Mouse (Mus musculus) megakaryocyte, adult 5-6 weeks (primary cell): ENCODE data around the gene Sf3a2. TPM values are rescaled to one million over a fixed set of nuclear protein-coding genes. Genes with fewer than 3 reads are reported as not detected.

ENCODE experiments used
- ATAC-seq: 2 replicates; pipeline ENCODE4 v1.8.0; 2016; ENCODE audit warnings: mild to moderate bottlenecking, inconsistent platforms; ENCODE audit not compliant: poor library complexity, severe bottlenecking
- total RNA-seq, 2 experiments: library from RNA; stranded (forward) in 1 of 2; stranded (reverse) in 1 of 2; fragments of 153-499, 151-499 nt in 1 of 2; fragments of 221-1000, 200-1000 nt in 1 of 2; gene quantifications; 2 replicates each; pipeline versions ENCODE4 v1.2.3 to v1.2.4; 2015 to 2017

Sf3a2 gene
- total RNA-seq, 2 experiments from 2014 or later, result 13.1 to 46.6 TPM

DNA sequence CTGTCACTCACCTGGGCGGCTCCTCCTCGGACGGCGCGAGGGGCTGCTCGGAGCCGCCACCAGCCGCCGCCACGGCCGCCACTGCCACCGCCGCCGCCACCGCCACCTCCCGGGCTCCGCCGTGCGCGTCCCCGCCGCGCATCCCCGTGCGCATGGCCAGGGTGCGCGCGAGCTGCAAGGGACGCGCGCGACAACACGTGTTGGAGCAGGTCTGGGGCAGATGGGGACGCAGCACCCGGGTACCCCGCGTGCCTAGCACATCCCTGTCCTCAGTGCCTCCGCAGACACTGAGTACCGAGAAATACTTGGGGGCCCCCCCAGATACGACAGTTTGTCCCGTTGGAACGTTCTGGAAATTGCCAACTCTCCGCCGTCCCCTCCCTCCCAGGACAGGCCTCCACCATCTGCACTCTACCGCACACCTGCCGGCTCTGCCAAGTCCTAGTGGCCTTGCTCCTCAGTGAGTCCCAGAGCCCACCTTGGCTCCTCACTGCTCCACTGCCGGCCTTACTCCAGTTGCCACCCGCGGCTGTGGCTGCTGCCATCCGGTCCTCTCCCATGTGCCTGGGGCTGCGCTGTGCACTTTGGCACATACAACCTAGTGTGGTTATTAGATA is 46.0 kb downstream of the Sf3a2 start, which contains the start of gene Lingo3:
Gene Lingo3, minus strand, starts transcription at position 109 of the 617 bp plus-strand sequence.
- ATAC-seq, result no peak

GRCm38 (mm10) chr10:80845055-80845693 is 47.2 kb downstream of the Sf3a2 start:
- no peak for ATAC-seq

DNA sequence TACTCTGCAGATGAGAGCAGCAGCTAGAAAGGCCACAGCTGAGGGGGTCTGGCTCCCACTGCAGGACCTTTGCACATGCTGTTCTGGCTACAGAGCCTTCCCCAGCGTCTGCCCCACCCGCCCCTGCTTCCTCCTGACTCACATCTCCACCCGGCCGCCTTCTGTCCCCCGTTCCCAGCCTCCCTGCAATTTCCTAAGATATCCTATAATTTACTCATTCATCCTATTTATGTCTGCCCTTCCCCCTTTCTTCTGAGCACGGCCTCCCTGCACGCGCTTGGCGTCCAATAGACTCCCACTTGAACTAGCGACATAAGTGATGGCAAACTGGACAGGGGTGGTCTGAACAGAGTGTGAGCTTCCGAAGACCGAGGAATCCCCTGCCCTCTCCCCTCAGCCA is 47.7 kb downstream of the Sf3a2 start:
- no peak for ATAC-seq

GRCm38 (mm10) chr10:80848571-80848970 is 50.6 kb downstream of the Sf3a2 start:
- ATAC-seq, result peak; percentile 82

Other genes starting within 250 kb of the Sf3a2 start
- 35.9 and 41.5 TPM in 2 replicates for gene Rexo1, start 236.6 kb upstream of the Sf3a2 start, total RNA-seq (2015)
- gene Rexo1, start 236.6 kb upstream of the Sf3a2 start, total RNA-seq (2017), result 19.4 and 19.9 TPM in 2 replicates
- 2.6 and 3.3 TPM in 2 replicates for gene Klf16, start 220.9 kb upstream of the Sf3a2 start, total RNA-seq (2015)
- 3.9 and 5.3 TPM in 2 replicates for gene Klf16, start 220.9 kb upstream of the Sf3a2 start, total RNA-seq (2017)
- 64.8 and 82.1 TPM in 2 replicates for gene Abhd17a, start 207.9 kb upstream of the Sf3a2 start, total RNA-seq (2015)
- gene Abhd17a, start 207.9 kb upstream of the Sf3a2 start, total RNA-seq (2017), result 21.7 and 31.6 TPM in 2 replicates
- gene Scamp4, start 195.3 kb upstream of the Sf3a2 start, total RNA-seq (2015), result 16.9 and 22.3 TPM in 2 replicates
- 4.8 and 11.4 TPM in 2 replicates for gene Scamp4, start 195.3 kb upstream of the Sf3a2 start, total RNA-seq (2017)
- gene Adat3, start 195.3 kb upstream of the Sf3a2 start, total RNA-seq (2015), result 0.91 and 1.1 TPM in 2 replicates
- gene Adat3, start 195.3 kb upstream of the Sf3a2 start, total RNA-seq (2017), result 3.8 TPM in 1 of 2 replicates, not detected in the other
- gene Gm49322, start 192.2 kb upstream of the Sf3a2 start, total RNA-seq (2015), result 0.54 TPM in 1 of 2 replicates, not detected in the other
- 0.15 and 0.89 TPM in 2 replicates for gene Gm49322, start 192.2 kb upstream of the Sf3a2 start, total RNA-seq (2017)
- gene Csnk1g2, start 175.4 kb upstream of the Sf3a2 start, total RNA-seq (2015), result 34.5 and 46.0 TPM in 2 replicates
- gene Csnk1g2, start 175.4 kb upstream of the Sf3a2 start, total RNA-seq (2017), result 127 and 144 TPM in 2 replicates
- gene Btbd2, start 141.1 kb upstream of the Sf3a2 start, total RNA-seq (2015), result 8.4 and 10.3 TPM in 2 replicates
- 16.5 and 30.1 TPM in 2 replicates for gene Btbd2, start 141.1 kb upstream of the Sf3a2 start, total RNA-seq (2017)
- gene Mknk2, start 120.1 kb upstream of the Sf3a2 start, total RNA-seq (2015), result 53.5 and 61.1 TPM in 2 replicates
- 63.3 and 74.8 TPM in 2 replicates for gene Mknk2, start 120.1 kb upstream of the Sf3a2 start, total RNA-seq (2017)
- gene Mob3a, start 96.2 kb upstream of the Sf3a2 start, total RNA-seq (2015), result 61.8 and 72.0 TPM in 2 replicates
- 65.0 and 77.3 TPM in 2 replicates for gene Mob3a, start 96.2 kb upstream of the Sf3a2 start, total RNA-seq (2017)
- gene Izumo4, start 96.0 kb upstream of the Sf3a2 start, total RNA-seq (2015), result 11.3 and 14.2 TPM in 2 replicates
- 4.4 and 6.6 TPM in 2 replicates for gene Izumo4, start 96.0 kb upstream of the Sf3a2 start, total RNA-seq (2017)
- gene Ap3d1, start 55.9 kb upstream of the Sf3a2 start, total RNA-seq (2015), result 42.6 and 52.4 TPM in 2 replicates
- gene Ap3d1, start 55.9 kb upstream of the Sf3a2 start, total RNA-seq (2017), result 48.6 and 62.0 TPM in 2 replicates
- 19.5 and 23.0 TPM in 2 replicates for gene Dot1l, start 43.0 kb upstream of the Sf3a2 start, total RNA-seq (2015)
- gene Dot1l, start 43.0 kb upstream of the Sf3a2 start, total RNA-seq (2017), result 6.9 and 9.8 TPM in 2 replicates
- 82.4 and 84.3 TPM in 2 replicates for gene Plekhj1, start 428 bp downstream of the Sf3a2 start, total RNA-seq (2015)
- gene Plekhj1, start 428 bp downstream of the Sf3a2 start, total RNA-seq (2017), result 35.5 and 43.5 TPM in 2 replicates
- gene Amh, start 7.0 kb downstream of the Sf3a2 start, total RNA-seq (2015), result not detected in 2 replicates
- gene Amh, start 7.0 kb downstream of the Sf3a2 start, total RNA-seq (2017), result not detected in 2 replicates
- gene Jsrp1, start 15.3 kb downstream of the Sf3a2 start, total RNA-seq (2015), result not detected in 2 replicates
- gene Jsrp1, start 15.3 kb downstream of the Sf3a2 start, total RNA-seq (2017), result not detected in 2 replicates
- gene Oaz1, start 28.5 kb downstream of the Sf3a2 start, total RNA-seq (2015), result 1,171 and 1,242 TPM in 2 replicates
- gene Oaz1, start 28.5 kb downstream of the Sf3a2 start, total RNA-seq (2017), result 206 and 296 TPM in 2 replicates
- gene Lingo3, start 45.8 kb downstream of the Sf3a2 start, total RNA-seq (2015), result not detected in 2 replicates
- gene Lingo3, start 45.8 kb downstream of the Sf3a2 start, total RNA-seq (2017), result not detected in 2 replicates
- gene Lsm7, start 57.0 kb downstream of the Sf3a2 start, total RNA-seq (2015), result 56.6 and 58.0 TPM in 2 replicates
- gene Lsm7, start 57.0 kb downstream of the Sf3a2 start, total RNA-seq (2017), result 104 and 130 TPM in 2 replicates
- gene Sppl2b, start 57.1 kb downstream of the Sf3a2 start, total RNA-seq (2015), result 10.1 and 10.4 TPM in 2 replicates
- 9.1 and 15.1 TPM in 2 replicates for gene Sppl2b, start 57.1 kb downstream of the Sf3a2 start, total RNA-seq (2017)
- not detected in 2 replicates for gene Tmprss9, start 73.7 kb downstream of the Sf3a2 start, total RNA-seq (2015)
- not detected in 2 replicates for gene Tmprss9, start 73.7 kb downstream of the Sf3a2 start, total RNA-seq (2017)
- 60.1 and 74.7 TPM in 2 replicates for gene Timm13, start 102.8 kb downstream of the Sf3a2 start, total RNA-seq (2015)
- 31.8 and 44.9 TPM in 2 replicates for gene Timm13, start 102.8 kb downstream of the Sf3a2 start, total RNA-seq (2017)
- 7.7 and 9.5 TPM in 2 replicates for gene Lmnb2, start 120.0 kb downstream of the Sf3a2 start, total RNA-seq (2015)
- gene Lmnb2, start 120.0 kb downstream of the Sf3a2 start, total RNA-seq (2017), result 35.2 and 35.8 TPM in 2 replicates
- gene Gadd45b, start 131.9 kb downstream of the Sf3a2 start, total RNA-seq (2015), result 11.0 and 12.9 TPM in 2 replicates
- 9.4 and 20.3 TPM in 2 replicates for gene Gadd45b, start 131.9 kb downstream of the Sf3a2 start, total RNA-seq (2017)
- gene Gng7, start 216.7 kb downstream of the Sf3a2 start, total RNA-seq (2015), result 0.11 TPM in 1 of 2 replicates, not detected in the other
- gene Gng7, start 216.7 kb downstream of the Sf3a2 start, total RNA-seq (2017), result 0.26 TPM in 1 of 2 replicates, not detected in the other
- gene Diras1, start 227.5 kb downstream of the Sf3a2 start, total RNA-seq (2015), result not detected in 2 replicates
- gene Diras1, start 227.5 kb downstream of the Sf3a2 start, total RNA-seq (2017), result 0.20 TPM in 1 of 2 replicates, not detected in the other
- 3.9 and 6.0 TPM in 2 replicates for gene Slc39a3, start 239.2 kb downstream of the Sf3a2 start, total RNA-seq (2015)
- gene Slc39a3, start 239.2 kb downstream of the Sf3a2 start, total RNA-seq (2017), result 6.2 and 10.2 TPM in 2 replicates